ENCODE assay signal across 1 mouse cellular context in the genomic region with DNA sequence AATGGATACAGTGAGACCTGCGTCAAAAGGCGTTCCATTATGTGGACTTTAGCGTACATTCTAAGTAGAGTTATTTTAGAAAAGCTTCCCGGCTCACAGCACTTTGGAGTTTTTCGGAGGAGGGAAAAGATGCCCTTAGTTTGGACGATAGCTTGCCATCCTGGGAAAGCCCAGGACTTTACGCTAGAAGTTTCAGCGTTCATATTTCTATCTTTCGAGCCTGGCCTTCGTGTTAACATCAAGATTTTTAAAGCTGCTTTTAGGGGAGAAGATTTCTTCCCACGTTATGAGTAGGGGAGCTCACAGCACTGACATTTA.
TF ChIP-seq lines count a peak whose summit lies in the region.

No protein-coding gene starts in this region.

TF ChIP-seq in CH12.LX, 34 proteins besides CTCF, POLR2A, EP300 and RAD21:
- TF ChIP-seq CHD1 (IDR thresholded peaks at IDR 0.05; ENCODE audit: low read depth, low read length): no peak
- TF ChIP-seq JUND (conservative IDR thresholded peaks at IDR 0.05; ENCODE audit: low read depth, low read length): no peak
- no peak for TF ChIP-seq ZMIZ1 (IDR thresholded peaks at IDR 0.05; ENCODE audit: low read depth, low read length)
- no peak for TF ChIP-seq E2F4 (IDR thresholded peaks at IDR 0.05; ENCODE audit: insufficient replicate concordance, low read depth, low read length)
- no peak for TF ChIP-seq KAT2A (IDR thresholded peaks at IDR 0.05; ENCODE audit: insufficient replicate concordance, low read length)
- TF ChIP-seq MEF2A (IDR thresholded peaks at IDR 0.05; ENCODE audit: borderline replicate concordance, low read depth, low read length): no peak
- TF ChIP-seq TBP (conservative IDR thresholded peaks at IDR 0.05; ENCODE audit: low read depth, low read length): no peak
- no peak for TF ChIP-seq NELFE (IDR thresholded peaks at IDR 0.05; ENCODE audit: low read depth, low read length)
- TF ChIP-seq ZNF384 (IDR thresholded peaks at IDR 0.05; ENCODE audit: low read depth, low read length): no peak
- no peak for TF ChIP-seq HCFC1 (IDR thresholded peaks at IDR 0.05; ENCODE audit: low read depth, low read length)
- TF ChIP-seq ZKSCAN1 (IDR thresholded peaks at IDR 0.05; ENCODE audit: borderline replicate concordance, low read depth, low read length): no peak
- no peak for TF ChIP-seq ETS1 (conservative IDR thresholded peaks at IDR 0.05; ENCODE audit: low read depth, low read length)
- TF ChIP-seq MXI1 (IDR thresholded peaks at IDR 0.05; ENCODE audit: low read depth, low read length): no peak
- no peak for TF ChIP-seq SMC3 (IDR thresholded peaks at IDR 0.05; ENCODE audit: low read depth, low read length)
- no peak for TF ChIP-seq GABPA (IDR thresholded peaks at IDR 0.05; ENCODE audit: insufficient replicate concordance, low read depth, low read length)
